Mouse (Mus musculus) layer of hippocampus, adult 9-11 months (tissue): ENCODE results near the gene Jmjd6.
A peak's percentile ranks its signal among the peaks of the same experiment; 100 is the strongest.

Source experiments
- DNase-seq: peaks from one replicate; pipeline ENCODE4 v3.0.0; 2022

The Jmjd6 gene

DNA sequence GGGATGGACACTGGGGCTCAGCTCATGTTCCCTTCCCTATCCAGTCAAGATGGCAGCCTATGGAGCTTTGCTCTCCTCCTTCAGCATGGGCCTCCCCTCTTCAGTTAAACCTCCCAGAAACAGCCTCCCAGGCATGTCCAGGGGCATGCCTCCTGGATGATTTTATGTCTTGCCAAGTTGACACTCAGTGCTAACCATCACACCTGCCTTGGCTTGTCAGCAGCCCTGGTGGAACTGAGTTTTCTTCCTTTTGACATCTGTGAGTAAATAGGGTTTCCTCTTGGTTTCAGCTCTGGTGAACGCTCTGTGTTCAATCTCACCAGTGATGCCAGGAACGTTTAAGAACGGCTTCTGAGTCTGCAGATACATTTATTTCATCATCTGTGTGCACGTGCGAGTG, 40.5 kb downstream of the Jmjd6 start:
- DNase-seq: no peak

- DNase-seq: no peak
Measured at GRCm38 (mm10) chr11:116801106-116801505, 42.1 kb downstream of the Jmjd6 start.

GRCm38 (mm10) chr11:116799364-116799763, 43.9 kb downstream of the Jmjd6 start:
- DNase-seq: peak; percentile 58
